Mouse (Mus musculus) c-Kit-negative CD71-positive TER-119-positive erythroid progenitor cells, embryonic 14.5 days (primary cell): ENCODE measurements around the gene Rnf186.

ENCODE experiments used
- DNase-seq: peaks from one replicate; pipeline ENCODE4 v3.0.0-alpha.2; 2013; ENCODE audit warnings: low read depth, low spot score

Gene Rnf186

GRCm38 (mm10) chr4:138966866-138967265 lies at the start of gene Rnf186:
Gene Rnf186 (plus strand): TSS chr4:138967112.
- DNase-seq, result no peak

DNA sequence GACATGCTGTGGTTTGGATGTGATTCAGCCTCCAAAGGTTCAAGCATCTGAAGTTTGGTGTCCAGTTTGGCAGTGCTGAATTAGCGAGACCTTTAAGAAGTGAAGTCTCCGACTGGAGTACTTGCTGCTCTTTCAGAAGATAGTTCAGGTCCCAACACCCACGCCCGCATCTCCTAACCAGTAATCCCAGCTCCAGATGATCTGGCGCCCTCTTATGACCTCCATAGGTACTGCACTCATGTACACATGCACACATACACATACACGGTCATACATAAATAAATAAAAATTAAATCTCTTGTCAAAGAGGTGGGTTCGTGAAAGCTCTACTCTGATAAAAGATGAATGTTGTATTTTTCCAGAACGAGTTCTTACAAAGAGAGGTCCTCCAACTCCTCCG lies 49.6 kb upstream of the Rnf186 start:
- no peak for DNase-seq

- no peak for DNase-seq
Observed at GRCm38 (mm10) chr4:138921254-138922130, 45.4 kb upstream of the Rnf186 start.

- DNase-seq, result peak; percentile 51
Observed at GRCm38 (mm10) chr4:138922131-138922459, 44.8 kb upstream of the Rnf186 start.

DNA sequence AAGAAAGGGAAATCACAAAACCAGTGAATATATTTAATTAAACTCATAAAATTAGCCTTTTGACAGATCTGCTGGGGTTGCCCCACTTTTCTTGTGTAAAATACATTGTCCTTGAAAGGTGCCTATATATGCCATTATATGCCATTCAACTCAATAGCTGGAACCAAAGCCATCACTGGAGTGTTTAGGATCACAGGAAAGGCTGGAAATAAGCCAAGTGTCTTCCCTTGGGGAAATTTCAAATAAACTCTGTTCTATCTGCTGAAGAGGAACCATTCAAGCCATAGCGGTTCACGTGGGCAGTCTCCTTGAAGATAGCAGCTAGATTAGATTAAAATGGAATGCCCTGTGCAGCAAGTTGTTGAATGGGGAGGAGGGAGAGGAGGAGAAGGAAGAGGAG lies 41.4 kb upstream of the Rnf186 start:
- no peak for DNase-seq

- DNase-seq, result no peak
Observed at GRCm38 (mm10) chr4:138933862-138934261, 33.0 kb upstream of the Rnf186 start.

- no peak for DNase-seq
Observed at GRCm38 (mm10) chr4:138934456-138935145, 32.3 kb upstream of the Rnf186 start.

GRCm38 (mm10) chr4:138938495-138939269 lies 28.2 kb upstream of the Rnf186 start:
- no peak for DNase-seq

- no peak for DNase-seq
Observed at GRCm38 (mm10) chr4:138939481-138939880, 27.4 kb upstream of the Rnf186 start.

DNA sequence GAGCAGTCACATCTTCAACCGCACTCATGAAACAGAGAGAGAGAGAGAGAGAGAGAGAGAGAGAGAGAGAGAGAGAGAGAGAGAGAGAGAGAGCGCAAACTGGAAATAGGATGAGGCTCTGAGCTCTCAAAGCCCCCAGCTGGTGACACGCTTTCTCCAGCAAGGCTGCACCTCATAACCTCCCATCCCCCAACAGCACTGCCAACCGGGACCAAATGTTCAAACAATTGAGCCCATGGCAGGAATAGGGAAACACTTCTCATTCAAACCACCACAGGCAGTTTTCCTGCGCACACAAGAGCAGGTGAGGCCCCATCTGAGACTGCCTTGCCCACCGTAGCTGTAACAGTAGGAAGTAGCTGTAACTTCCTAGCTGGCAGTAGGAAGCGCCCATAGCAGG lies 25.5 kb upstream of the Rnf186 start:
- no peak for DNase-seq

GRCm38 (mm10) chr4:138941966-138942365 lies 24.9 kb upstream of the Rnf186 start:
- no peak for DNase-seq

GRCm38 (mm10) chr4:138943730-138944129 lies 23.2 kb upstream of the Rnf186 start:
- peak; percentile 31 for DNase-seq

DNA sequence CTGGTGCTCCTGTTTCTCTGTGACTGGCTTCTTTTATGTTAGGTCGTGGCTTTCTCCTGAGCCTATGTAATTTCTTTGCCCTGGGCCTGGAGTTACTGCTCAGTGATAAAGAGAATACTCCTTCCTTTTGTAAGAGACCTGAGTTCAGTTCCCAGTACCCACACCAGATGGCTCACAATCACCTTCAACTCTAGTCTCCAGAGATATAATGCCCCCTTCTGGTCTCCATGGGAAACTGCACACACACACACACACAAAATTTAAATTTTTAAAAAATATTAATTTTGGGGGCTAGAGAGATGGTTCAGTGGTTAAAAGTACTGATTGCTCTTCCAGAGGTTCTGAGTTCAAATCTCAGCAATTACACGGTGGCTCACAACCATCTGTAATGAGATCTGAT lies 18.7 kb upstream of the Rnf186 start:
- DNase-seq, result no peak

GRCm38 (mm10) chr4:138958612-138959011 lies 8.3 kb upstream of the Rnf186 start:
- DNase-seq, result no peak

DNA sequence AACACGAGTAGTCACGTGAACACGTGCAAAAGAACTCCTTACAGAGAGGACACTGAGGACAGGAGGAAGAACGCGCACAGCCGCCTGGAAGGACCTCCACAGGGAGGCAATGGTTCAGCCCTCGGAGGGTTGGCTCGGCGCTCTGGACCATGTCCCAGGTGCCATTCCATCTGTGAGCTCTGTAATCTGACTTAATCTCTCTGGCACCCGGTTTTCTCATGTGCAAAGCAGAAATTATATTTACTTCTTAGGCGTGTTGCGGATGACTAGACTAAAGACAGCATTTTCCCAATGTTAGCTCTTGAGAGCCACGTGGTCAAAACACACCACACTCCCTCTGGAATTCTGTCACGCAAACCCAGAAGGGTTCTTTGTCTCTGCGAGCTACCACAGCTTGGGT lies 7.8 kb upstream of the Rnf186 start:
- DNase-seq, result no peak

- DNase-seq, result no peak
Observed at GRCm38 (mm10) chr4:138959926-138960325, 7.0 kb upstream of the Rnf186 start.

GRCm38 (mm10) chr4:138962719-138963118 lies 4.2 kb upstream of the Rnf186 start:
- no peak for DNase-seq

DNA sequence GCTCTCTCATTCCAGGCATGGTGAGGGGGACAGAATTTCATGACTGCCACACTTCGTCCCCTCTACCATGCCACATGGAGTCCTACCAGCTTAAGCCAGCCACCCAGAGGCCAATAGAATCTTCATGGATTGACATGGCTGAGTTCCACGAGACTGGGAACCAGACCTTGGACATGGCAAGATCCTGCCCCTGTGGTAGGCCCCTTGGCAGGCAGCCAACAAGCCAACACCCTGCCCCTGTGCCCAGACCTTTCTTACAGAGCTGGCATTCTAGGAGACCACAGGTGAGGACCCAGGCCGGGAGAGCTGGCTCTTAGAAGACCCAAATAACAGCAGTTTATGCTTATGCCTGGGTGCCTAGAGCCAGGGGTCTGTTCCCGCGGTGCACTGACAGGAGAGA lies 1.0 kb upstream of the Rnf186 start:
- DNase-seq, result no peak

- DNase-seq, result no peak
Observed at GRCm38 (mm10) chr4:138967485-138967884, 573 bp downstream of the Rnf186 start.

GRCm38 (mm10) chr4:138968772-138969556 lies 2.1 kb downstream of the Rnf186 start:
- no peak for DNase-seq

DNA sequence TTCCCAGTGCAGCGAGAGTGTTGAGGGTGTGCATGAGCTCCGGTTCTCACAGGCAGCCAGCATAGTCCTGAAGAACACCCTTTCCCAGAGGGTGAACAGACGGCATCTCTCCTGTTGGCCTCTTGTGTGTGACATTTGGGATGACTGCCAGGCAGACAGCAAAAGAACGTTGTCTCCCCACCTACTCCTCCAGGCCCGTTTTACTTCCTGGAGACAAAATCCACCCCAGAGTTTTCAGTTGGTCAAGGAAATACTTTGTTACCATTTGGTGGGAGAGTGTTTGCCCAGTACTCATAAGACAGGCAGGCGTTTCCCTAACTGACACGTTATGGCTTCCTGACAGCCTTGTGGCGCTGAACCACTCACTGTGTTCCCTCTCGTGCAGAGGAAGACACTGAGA lies 2.8 kb downstream of the Rnf186 start:
- DNase-seq, result no peak

GRCm38 (mm10) chr4:138971371-138971770 lies 4.5 kb downstream of the Rnf186 start:
- no peak for DNase-seq
